Mouse (Mus musculus): ENCODE data around the gene Olfr1359. TPM values are rescaled to one million over a fixed set of nuclear protein-coding genes. Genes with fewer than 3 reads are reported as not detected.
"Not testable (repeated sequence)": the region's sequence is repeated elsewhere in the genome, so short reads cannot be mapped to it uniquely, and the experiment has no call there.

Gene Olfr1359
- polyA plus RNA-seq, 1 experiment from 2014 or later = not detected

DNA sequence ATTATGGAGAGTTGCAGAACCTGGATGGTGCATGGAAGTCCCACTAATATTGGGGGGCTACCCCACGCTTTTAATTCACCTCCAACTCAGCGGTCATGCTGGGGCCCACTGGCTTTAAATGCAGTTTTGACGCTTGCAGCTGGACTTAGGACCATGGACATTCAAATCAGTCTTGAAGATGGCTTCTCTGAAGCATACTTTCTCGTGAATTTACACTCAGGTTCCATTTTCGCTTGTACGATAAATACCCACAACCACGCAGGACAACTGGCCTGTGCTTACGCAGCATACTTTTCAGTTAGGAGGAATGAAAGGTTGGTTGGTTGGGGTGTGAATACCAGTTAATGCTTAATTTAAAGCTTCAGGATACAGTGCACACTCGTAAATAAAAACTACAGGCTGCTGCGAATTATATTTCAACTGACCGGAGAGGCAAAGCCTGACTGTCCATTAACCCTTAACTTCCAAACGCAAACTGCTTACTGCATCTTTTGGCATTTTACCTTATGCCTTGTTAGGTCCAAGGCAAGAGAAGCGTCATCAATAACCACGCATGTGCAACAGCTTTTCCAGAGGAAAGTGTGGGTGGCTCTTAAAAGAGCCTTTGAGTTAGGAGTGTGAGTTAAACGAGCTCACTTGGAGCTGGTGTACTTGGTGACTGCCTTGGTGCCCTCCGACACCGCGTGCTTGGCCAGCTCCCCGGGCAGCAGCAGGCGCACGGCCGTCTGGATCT, 17.4 kb downstream of the Olfr1359 start:
- Histone ChIP-seq H3K9me3 (ENCODE audit: control insufficient read depth, low read length) (no peaks in the 10 kb centered on the region), H3K4me2 (ENCODE audit: low read depth, severe bottlenecking) (peak overlapping the region; percentile 77), H3K4me3 (ENCODE audit: low read depth, low read length) (peak overlapping the region; percentile 42), H3K36me3 (ENCODE audit: control insufficient read depth, insufficient read depth, low read length) (no peaks in the 10 kb centered on the region), H3K4me1 (ENCODE audit: control insufficient read depth, insufficient read depth, low read length) (peaks cover 8% of the 10 kb centered on the region), H3K27me3 (ENCODE audit: control insufficient read depth, insufficient read depth, low read length) (no peaks in the 10 kb centered on the region), H3K9ac (ENCODE audit: low read length) (peak overlapping the region; percentile 71), H3K27ac (replicated peaks; ENCODE audit: low read depth, low read length) (peak overlapping the region; percentile 97)
- peak; percentile 60 for DNase-seq (ENCODE audit: low spot score)
- WGBS = 1% methylated on average over 22 of the region's 22 CpGs
- no peak for ATAC-seq (ENCODE audit: insufficient number of reproducible peaks, low FRiP score, low TSS enrichment, low read depth)

GRCm38 (mm10) chr13:21715864-21716539, 18.1 kb downstream of the Olfr1359 start, which contains the start of the genes Hist1h2bl and Hist1h2ai:
Gene Hist1h2bl (minus strand): TSS chr13:21716143.
Gene Hist1h2ai (plus strand): TSS chr13:21716422.
- DNase-seq (ENCODE audit: low spot score) (peak; percentile 85), ATAC-seq (ENCODE audit: insufficient number of reproducible peaks, low FRiP score, low TSS enrichment, low read depth) (peak; percentile 92)
- under 1% methylated on average over 27 of the region's 50 CpGs for WGBS
- H3K27me3 ChIP-seq (ENCODE audit: control insufficient read depth, insufficient read depth, low read length); H3K9me3 ChIP-seq (ENCODE audit: control insufficient read depth, low read length); H3K36me3 ChIP-seq (ENCODE audit: control insufficient read depth, insufficient read depth, low read length): not testable (repeated sequence)
- Histone ChIP-seq H3K4me1 (ENCODE audit: control insufficient read depth, insufficient read depth, low read length) (peaks cover 10% of the 10 kb centered on the region), H3K27ac (replicated peaks; ENCODE audit: low read depth, low read length) (peak within 1 kb of the TSS; percentile 97), H3K9ac (ENCODE audit: low read length) (peak within 1 kb of the TSS; percentile 71), H3K4me3 (ENCODE audit: low read depth, low read length) (peak within 1 kb of the TSS; percentile 43), H3K4me2 (ENCODE audit: low read depth, severe bottlenecking) (peak within 1 kb of the TSS; percentile 77)

GRCm38 (mm10) chr13:21716540-21717391, 18.9 kb downstream of the Olfr1359 start:
- peak; percentile 2; the same call in 1 of the 2 replicates for ATAC-seq (ENCODE audit: insufficient number of reproducible peaks, low FRiP score, low TSS enrichment, low read depth)

GRCm38 (mm10) chr13:21717397-21718357, 19.8 kb downstream of the Olfr1359 start, which contains the start of gene Hist1h3h:
Gene Hist1h3h (plus strand): TSS chr13:21717659.
- H3K4me2 ChIP-seq (ENCODE audit: low read depth, severe bottlenecking) = peak within 1 kb of the TSS; percentile 77
- WGBS = under 1% methylated on average over 27 of the region's 56 CpGs
- peak within 1 kb of the TSS; percentile 97 for H3K27ac ChIP-seq (replicated peaks; ENCODE audit: low read depth, low read length)
- peaks cover 11% of the 10 kb centered on the region for H3K4me1 ChIP-seq (ENCODE audit: control insufficient read depth, insufficient read depth, low read length)
- H3K36me3 ChIP-seq (ENCODE audit: control insufficient read depth, insufficient read depth, low read length); H3K9me3 ChIP-seq (ENCODE audit: control insufficient read depth, low read length); H3K27me3 ChIP-seq (ENCODE audit: control insufficient read depth, insufficient read depth, low read length): not testable (repeated sequence)
- ATAC-seq (ENCODE audit: insufficient number of reproducible peaks, low FRiP score, low TSS enrichment, low read depth) (peak; percentile 31; the same call in 1 of the 2 replicates), DNase-seq (ENCODE audit: low spot score) (peak; percentile 90)
- H3K4me3 ChIP-seq (ENCODE audit: low read depth, low read length) = peak within 1 kb of the TSS; percentile 43
- peak within 1 kb of the TSS; percentile 71 for H3K9ac ChIP-seq (ENCODE audit: low read length)

More at GRCm38 (mm10) chr13:21716540-21717391, 18.9 kb downstream of the Olfr1359 start:
- Histone ChIP-seq H3K4me3 (ENCODE audit: low read depth, low read length) (peak overlapping the region; percentile 43), H3K27ac (replicated peaks; ENCODE audit: low read depth, low read length) (peak overlapping the region; percentile 97), H3K4me1 (ENCODE audit: control insufficient read depth, insufficient read depth, low read length) (peaks cover 11% of the 10 kb centered on the region), H3K4me2 (ENCODE audit: low read depth, severe bottlenecking) (peak overlapping the region; percentile 77), H3K9ac (ENCODE audit: low read length) (peak overlapping the region; percentile 71)
- H3K9me3 ChIP-seq (ENCODE audit: control insufficient read depth, low read length); H3K36me3 ChIP-seq (ENCODE audit: control insufficient read depth, insufficient read depth, low read length); H3K27me3 ChIP-seq (ENCODE audit: control insufficient read depth, insufficient read depth, low read length): not testable (repeated sequence)
- DNase-seq (ENCODE audit: low spot score) = peak; percentile 80
- WGBS = 0% methylated on average over 8 of the region's 38 CpGs

GRCm38 (mm10) chr13:21718381-21719080, 20.6 kb downstream of the Olfr1359 start:
- peak overlapping the region; percentile 66 for H3K9ac ChIP-seq (ENCODE audit: low read length)
- 57% methylated on average over 4 of the region's 4 CpGs for WGBS
- H3K4me1 ChIP-seq (ENCODE audit: control insufficient read depth, insufficient read depth, low read length) = peaks cover 11% of the 10 kb centered on the region
- peak overlapping the region; percentile 72 for H3K4me2 ChIP-seq (ENCODE audit: low read depth, severe bottlenecking)
- peak; percentile 67 for DNase-seq (ENCODE audit: low spot score)
- no peaks in the 10 kb centered on the region for H3K27me3 ChIP-seq (ENCODE audit: control insufficient read depth, insufficient read depth, low read length)
- H3K4me3 ChIP-seq (ENCODE audit: low read depth, low read length) = peak overlapping the region; percentile 42
- H3K27ac ChIP-seq (replicated peaks; ENCODE audit: low read depth, low read length) = peak overlapping the region; percentile 88
- ATAC-seq (ENCODE audit: insufficient number of reproducible peaks, low FRiP score, low TSS enrichment, low read depth) = no peak
- H3K9me3 ChIP-seq (ENCODE audit: control insufficient read depth, low read length) = no peaks in the 10 kb centered on the region
- H3K36me3 ChIP-seq (ENCODE audit: control insufficient read depth, insufficient read depth, low read length) = no peaks in the 10 kb centered on the region

GRCm38 (mm10) chr13:21721107-21721756, 23.3 kb downstream of the Olfr1359 start:
- H3K4me1 ChIP-seq (ENCODE audit: control insufficient read depth, insufficient read depth, low read length); ATAC-seq (ENCODE audit: insufficient number of reproducible peaks, low FRiP score, low TSS enrichment, low read depth); H3K9me3 ChIP-seq (ENCODE audit: control insufficient read depth, low read length); H3K27me3 ChIP-seq (ENCODE audit: control insufficient read depth, insufficient read depth, low read length); H3K36me3 ChIP-seq (ENCODE audit: control insufficient read depth, insufficient read depth, low read length): not testable (repeated sequence)
- Histone ChIP-seq H3K4me2 (ENCODE audit: low read depth, severe bottlenecking) (peak overlapping the region; percentile 64), H3K9ac (ENCODE audit: low read length) (peak overlapping the region; percentile 82), H3K27ac (replicated peaks; ENCODE audit: low read depth, low read length) (peak overlapping the region; percentile 96), H3K4me3 (ENCODE audit: low read depth, low read length) (peak overlapping the region; percentile 30)
- DNase-seq (ENCODE audit: low spot score) = peak; percentile 66
- 3% methylated on average over 20 of the region's 44 CpGs for WGBS
